Mouse (Mus musculus) thymus, postnatal 36 days (tissue): ENCODE data around the gene Gm38394.

ENCODE experiments used
- DNase-seq, 2 experiments: peaks; one replicate each; pipeline ENCODE4 v3.0.0; 2022; ENCODE audit warnings: mixed read lengths in 2 of 2

Gene Gm38394

GRCm38 (mm10) chr1:133663427-133663826 is 2.3 kb upstream of the Gm38394 start:
- DNase-seq, result no peak

- DNase-seq, result no peak
Measured at GRCm38 (mm10) chr1:133662941-133663340, 1.8 kb upstream of the Gm38394 start.

- peak; percentile 60 to 72 for DNase-seq
Measured at GRCm38 (mm10) chr1:133660466-133661202, 484 bp downstream of the Gm38394 start, which contains the start of gene Zbed6. Gene Zbed6, minus strand, starts transcription at chr1:133660885.

DNA sequence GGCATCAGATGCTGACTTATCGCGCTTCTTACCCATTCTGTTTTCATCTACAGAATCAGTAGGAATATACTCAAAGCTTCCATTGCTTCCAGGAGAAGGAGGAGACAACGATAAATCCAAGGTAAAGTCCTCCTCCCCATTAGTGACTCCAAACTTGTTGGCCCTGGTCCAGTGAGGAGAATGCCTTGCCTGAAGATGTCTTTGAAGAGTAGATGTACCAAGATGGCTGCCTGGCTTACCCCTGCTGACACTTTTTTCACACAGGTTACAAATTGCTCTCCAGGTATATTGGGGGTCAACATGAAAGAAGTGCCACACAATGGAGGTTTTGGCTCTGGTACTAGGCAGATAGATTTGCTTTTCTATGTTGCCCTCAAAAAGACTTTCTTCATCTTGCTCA is 2.2 kb downstream of the Gm38394 start:
- DNase-seq, result no peak

DNA sequence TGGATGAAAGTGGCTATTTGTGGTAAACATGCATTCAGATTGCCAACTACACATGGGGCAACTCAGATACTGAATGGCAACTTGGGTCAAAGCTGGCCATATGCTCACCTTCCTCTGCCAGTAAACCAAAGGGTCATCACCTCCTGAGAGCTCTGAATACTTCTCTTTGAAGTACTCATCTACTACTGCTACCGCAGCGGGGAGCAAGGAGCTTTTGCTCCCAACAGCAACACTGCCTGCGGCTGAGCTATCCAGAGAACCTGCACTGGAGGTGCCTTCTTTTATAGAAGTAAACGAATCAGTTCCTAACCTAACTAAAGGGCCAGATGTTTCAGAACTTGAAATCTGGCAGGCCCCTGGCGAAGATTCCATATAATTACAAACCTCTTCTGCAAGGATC is 4.3 kb downstream of the Gm38394 start:
- no peak for DNase-seq

DNA sequence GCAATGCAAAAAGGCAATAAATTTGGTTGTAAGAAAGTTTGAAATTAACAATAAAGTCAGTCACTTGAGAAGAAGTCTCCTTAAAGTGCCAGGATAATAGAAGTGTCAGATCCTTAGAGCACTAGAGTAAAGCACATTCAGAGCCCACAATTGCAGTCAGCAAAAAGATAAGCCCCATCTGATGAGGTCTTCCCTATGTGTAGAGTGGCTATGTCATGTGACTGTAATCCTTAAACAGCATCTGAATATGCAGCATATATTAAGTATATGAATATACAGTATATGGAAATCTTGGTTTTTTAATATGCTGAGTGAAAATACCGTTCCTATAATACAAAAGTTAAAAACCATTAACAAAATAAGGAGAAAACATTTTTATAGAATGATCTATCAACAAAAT is 8.1 kb downstream of the Gm38394 start:
- DNase-seq, result no peak

GRCm38 (mm10) chr1:133650288-133651055 is 10.6 kb downstream of the Gm38394 start:
- DNase-seq, result no peak

GRCm38 (mm10) chr1:133645652-133646051 is 15.5 kb downstream of the Gm38394 start:
- DNase-seq, result no peak

DNA sequence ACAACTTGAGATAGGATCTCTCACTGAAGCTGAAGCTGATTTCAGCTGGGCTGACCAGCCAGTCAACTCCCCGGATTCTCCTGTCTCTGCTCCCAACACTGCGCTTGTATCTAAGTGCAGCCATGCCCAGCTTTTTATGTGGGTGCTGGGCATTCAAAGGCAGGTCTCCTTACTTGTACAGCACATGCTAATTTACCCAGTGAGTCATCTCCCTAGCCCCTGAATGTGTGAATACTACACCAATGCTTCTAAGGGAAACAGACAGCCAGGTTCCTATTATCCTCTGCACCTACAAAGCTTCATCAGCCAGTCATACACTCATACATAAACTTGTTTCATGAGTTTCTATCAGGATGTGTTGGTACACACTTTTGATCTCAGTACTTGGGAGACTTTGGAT is 20.0 kb downstream of the Gm38394 start:
- DNase-seq, result no peak

- no peak for DNase-seq
Measured at GRCm38 (mm10) chr1:133638517-133638916, 22.6 kb downstream of the Gm38394 start.

DNA sequence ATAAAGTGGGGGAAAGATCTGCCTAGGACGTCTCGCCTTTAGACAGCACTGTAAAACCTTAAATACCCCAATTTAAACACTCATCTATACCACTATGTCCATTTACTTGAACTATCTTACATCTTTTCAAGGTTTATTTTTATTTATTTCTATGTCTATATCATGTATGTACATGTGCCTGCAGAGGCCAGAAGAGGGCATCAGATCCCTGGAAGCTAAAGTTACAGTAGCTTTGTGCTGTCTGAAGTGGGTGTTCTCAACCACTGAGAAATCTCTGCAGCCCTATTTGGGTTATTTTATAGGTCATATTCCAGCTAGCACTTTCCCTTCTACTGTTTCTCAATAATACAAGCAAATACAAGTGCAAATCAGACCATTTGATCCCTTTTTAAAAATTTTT is 28.9 kb downstream of the Gm38394 start:
- DNase-seq, result no peak

GRCm38 (mm10) chr1:133625052-133625451 is 36.1 kb downstream of the Gm38394 start:
- no peak for DNase-seq

DNA sequence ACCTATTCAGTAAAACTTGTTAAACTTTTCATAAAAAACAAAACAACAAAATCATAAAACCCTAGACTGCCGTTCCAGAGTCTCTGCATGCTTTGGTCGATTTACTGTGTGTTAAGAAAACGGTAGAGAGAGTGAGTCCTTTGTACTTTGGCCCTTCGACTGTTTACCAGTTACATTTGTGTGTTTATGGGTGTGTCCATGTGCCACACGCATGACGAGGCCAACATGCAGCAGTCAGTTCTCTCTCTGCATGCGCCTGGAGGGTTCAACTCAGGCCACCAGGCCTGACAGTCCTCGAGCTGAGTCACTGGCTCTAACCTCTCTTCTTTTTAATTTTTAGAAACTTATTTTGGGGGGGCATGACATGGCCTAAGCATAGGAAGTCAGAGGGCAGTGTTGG is 42.8 kb downstream of the Gm38394 start:
- no peak for DNase-seq

- DNase-seq, result no peak
Measured at GRCm38 (mm10) chr1:133617908-133618307, 43.2 kb downstream of the Gm38394 start.

- no peak for DNase-seq
Measured at GRCm38 (mm10) chr1:133613817-133614216, 47.3 kb downstream of the Gm38394 start.

- DNase-seq, result no peak
Measured at GRCm38 (mm10) chr1:133611436-133611835, 49.7 kb downstream of the Gm38394 start.

DNA sequence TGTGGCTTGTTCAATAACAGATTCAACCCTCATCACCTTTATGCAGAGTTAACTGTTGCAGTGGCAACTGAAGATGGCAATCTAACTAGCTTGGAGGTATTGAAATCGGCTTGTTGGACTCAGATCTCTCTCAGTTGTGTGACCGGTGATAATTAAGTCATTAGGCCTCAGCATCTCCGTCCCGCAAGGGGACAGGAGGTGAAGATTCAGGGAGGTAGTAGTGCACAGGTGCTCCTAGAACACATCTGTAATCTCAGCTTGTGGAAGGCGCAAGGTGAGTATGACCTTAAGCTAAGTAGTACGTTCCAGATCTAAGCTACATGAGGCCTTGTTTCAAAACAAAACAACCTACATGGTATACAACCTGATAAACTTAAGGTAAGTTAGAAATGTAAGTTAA is 50.5 kb downstream of the Gm38394 start:
- DNase-seq, result no peak

DNA sequence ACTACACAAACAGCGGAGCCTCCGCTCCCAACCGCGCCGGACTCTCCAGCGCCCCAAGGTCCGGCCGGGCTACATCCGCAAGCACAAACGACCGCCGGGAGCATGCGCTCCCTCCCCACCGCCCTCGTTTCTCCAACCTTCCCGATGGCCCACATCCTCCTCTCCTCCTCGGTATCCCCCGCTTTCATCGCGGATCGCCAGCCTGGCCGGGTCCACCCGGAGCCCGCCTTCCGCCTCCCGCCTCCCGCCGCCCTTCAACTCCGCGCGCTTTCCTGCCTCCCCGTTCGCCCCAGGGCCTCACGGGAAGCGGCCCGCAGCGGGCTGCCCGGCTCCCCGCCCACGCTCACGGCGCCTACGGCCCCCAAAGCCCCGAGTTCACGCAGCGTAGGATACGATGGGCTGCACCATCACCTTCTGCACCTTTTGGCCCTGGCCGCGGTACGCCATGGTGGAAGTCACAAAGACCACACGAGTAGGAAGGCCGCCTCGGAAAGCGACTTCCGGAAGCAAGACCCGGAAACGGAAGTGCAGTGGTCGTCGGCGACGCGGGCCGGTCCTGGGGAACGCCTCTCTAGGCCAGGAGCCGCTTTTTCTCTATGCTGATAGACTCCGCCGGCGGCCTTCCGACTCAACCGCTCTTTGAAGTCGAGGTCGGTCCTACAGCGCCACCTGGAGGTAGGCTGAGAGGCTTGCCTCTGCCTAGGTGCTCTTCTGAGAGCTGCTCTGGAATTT is 51.2 kb downstream of the Gm38394 start, which contains the start of gene Snrpe:
Snrpe (minus strand) TSS at position 521 of the 732 bp plus-strand sequence.
- DNase-seq, result peak; percentile 95 to 97

- no peak for DNase-seq
Measured at GRCm38 (mm10) chr1:133603174-133603573, 57.9 kb downstream of the Gm38394 start.

DNA sequence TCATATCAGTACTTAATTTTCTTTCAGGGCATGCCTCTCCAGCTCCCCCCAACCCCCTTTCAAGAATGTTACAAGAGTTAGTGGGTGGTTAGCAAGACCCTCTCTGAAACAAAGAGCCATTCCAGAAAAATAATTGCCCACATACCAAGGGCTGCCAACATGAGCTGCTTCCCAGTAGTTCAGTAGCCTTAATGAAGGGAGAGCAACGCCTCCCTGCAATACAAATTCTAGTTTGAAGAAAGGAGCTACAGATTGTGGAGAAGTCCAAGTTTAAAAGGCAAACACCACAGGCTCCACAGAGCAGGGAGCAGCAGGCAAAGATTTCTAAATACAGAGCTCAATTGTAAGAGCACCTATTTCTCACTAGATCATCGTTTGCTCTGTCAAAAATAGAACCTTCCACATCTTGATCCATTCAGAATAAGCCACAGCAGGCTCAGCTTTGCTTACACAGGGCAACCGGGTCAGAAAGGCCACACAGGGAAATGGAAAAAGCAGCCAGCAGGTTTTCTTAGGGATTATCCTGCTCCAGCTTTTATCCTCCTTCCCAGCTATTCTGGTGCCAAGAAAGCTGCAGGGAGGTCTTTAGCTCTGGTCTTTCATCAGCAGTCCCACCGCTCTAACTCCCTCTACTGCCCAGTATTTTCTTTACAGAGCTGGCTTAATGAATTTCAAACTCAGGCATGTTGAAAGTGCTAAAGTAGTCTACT is 64.7 kb downstream of the Gm38394 start:
- no peak for DNase-seq

GRCm38 (mm10) chr1:133585995-133586537 is 75.1 kb downstream of the Gm38394 start:
- DNase-seq, result no peak

DNA sequence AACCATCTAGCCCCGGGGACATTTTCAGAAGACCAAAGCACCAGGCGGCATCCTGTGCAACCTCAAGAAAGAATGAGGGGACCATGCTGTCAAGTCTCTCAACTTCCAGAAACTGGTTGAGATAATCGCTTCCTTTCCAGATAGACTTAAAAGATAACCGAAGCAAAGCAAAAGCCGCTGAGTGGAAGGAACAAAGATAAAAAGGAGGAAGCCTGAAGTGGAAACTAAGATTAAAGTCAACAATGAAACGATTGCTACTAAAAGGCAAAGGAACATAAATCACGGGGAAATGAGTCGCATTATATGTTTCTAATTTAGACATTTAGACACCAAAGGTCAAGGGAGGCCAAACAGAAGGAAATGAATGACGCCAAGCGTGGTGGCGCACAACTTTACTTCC is 89.8 kb downstream of the Gm38394 start:
- DNase-seq, result no peak
